Mouse (Mus musculus) R1 (cell line): Measurements from ENCODE around the gene Dppa5a.

Experiments
- DNase-seq: peaks from one replicate; pipeline ENCODE4 v3.0.0-alpha.2; 2018; ENCODE audit warnings: low read depth, low spot score

Dppa5a gene

DNA sequence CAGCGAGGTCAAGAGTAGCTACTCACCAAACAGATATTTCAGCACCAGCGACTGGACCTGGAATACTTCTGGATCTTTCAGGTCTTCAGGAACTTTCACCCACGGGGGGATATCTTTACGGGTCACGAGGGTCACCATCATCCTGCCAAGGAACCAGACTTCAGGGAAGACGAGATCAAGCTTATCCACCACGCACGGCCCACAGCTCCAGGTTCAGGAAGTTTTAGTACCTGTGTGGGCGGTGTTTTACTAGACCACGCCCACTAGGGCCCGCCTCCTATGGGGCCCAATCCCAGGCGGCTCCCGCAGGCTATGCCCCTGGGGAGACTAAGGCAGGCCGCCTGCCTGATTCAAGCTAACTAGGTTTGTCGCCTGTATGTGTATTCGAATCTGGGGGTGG lies at the start of gene Dppa5a:
Gene Dppa5a, minus strand, starts transcription at position 219 of the 400 bp plus-strand sequence.
- peak; percentile 95 for DNase-seq

DNA sequence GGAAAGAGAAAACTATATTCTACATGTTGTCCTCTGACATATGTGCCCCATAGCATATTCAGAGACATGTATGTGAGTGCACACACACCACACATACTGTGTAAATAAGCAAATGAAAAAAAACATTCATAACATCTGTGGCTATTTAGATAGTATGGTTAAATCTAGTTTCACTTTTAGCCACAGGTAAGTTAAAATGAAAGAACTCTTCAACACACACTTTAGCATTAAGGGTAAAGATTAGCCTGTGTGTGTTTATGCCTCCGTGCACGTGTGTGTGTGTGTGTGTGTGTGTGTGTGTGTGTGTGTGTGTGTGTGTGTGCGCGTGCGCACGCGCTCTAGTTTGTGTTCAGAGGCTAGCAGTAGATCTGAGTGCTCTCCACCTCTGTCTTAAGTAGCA lies 33.6 kb upstream of the Dppa5a start:
- DNase-seq: no peak

DNA sequence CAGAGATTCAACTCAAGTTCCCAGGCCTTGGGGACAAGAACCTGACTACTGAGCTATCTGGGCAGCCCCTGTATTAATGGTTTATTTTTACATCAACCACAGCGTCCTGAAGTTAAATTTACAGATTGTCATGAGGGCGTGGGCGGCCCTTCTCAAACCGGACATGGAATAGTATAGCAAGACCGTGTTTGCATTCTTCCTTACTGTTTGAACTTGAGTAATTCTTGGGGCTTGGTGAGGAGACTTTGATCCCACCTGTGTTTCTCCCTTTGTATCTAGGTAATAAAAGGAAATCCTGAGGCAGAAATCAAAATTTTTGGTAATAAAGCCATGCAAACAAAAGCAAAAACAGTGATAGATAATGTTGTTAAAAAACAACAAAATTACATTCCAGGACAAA lies 32.6 kb upstream of the Dppa5a start:
- no peak for DNase-seq

DNA sequence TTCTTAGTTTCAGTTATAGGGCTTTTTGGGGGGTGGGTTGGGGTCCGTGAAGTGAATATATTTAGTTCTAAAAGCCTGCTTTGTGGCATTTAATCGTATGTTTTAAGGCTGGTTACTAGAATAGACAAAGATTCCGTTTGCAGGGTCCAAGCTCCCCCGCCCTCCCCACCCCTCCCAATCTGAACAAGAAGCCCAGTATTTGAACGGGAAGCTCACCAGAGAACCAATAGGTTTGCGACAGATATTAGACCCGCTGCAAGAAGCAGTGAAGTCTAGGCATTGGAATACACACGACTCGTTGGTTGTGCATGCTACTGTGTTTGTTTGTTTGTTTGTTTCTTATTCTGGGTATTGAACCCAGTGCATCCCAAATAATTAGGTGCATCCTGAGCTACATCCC lies 28.5 kb upstream of the Dppa5a start:
- DNase-seq: no peak

DNA sequence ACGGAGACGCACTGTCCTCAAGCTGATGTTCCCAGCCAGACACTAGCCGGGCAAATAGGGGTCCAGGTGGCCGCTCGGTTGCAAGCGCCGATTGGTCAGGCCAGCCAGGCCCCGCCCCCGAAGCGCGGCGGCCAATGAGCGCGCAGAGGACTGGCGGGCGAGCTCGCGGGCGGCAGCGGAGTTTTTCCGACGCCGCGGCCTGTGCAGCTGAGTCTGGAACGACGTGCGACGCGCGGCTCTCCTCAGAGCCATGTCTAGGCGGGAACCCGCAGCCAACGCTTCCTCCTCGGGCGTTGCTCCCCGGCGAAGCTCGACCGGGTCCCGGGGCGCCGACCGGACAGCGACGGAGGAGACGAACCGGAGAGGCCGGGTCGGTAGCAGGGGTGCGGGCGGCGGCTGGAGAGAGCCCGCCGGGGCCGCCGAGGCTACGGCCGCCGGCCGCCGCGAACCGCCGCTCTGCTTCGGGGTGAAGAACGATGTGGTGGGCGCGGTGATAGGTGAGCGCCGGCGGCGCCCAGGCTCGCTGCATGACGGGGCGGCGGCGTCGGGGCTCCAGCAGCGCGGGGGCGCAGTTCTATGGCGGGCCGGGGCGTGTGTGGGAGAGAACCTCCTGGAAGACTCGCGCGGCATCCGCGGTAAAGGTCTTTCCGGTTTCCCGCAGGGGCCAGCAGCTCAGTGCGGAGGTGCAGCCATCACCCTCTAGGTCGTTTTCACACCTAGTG lies 27.8 kb upstream of the Dppa5a start, which contains the start of gene Ddx43:
Gene Ddx43, plus strand, starts transcription at position 148 of the 722 bp plus-strand sequence.
- DNase-seq: peak; percentile 91

DNA sequence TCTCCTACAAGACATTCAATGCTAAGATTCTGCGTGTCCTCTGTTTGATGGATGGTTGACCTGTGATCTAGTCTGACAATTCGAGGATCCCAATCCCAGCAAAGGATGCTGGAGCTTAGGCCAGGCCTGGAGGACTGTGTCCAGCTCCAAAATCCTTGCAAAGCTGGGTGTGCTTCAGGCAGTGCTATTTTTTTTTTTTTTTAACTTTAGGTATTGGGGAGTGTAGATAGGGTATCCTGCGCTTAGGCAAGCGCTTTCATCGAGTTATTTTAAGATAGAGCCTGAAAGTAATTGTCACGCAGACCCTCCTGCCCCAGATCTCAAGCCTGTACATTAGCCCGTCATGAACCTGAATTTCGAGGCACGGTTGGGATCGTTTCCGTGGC lies 27.3 kb upstream of the Dppa5a start:
- DNase-seq: no peak

DNA sequence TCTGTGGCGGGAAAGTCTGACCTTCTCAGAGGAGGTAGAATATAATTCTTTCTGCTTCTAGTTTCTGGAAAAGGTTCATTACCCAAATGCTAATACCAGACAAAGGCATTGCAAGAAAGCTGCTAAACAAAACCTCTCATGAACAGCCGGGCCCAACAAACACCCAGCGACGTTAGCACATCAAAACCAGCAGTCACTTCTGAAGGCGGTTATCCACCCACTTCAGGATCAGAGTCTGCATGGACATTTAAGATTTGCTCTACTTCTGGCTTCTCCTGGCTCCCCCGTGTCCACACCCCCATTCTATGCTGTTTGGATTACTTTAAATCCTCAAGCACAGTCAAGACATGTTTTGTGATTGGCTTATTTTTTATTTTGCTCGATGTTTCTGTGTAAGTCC lies 26.6 kb upstream of the Dppa5a start:
- DNase-seq: no peak

DNA sequence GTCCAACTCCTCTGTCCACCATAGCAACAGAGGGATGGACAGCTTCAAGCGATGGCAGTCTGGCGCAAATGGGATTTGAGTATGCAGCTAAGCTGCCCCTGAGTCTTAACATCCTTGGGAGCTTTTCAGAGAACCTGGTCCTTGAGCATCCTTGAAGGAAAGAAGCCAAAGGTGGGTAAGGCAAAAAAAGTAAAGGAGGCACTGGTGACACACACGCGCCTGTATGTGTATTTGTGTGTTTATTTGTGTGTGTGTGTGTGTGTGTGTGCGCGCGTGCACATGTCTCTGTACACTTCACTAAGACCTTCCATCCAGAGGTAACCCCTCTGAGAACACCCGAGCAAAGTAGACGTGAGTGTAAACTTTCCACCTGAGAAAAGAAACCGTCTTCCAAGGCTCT lies 25.8 kb upstream of the Dppa5a start:
- no peak for DNase-seq

DNA sequence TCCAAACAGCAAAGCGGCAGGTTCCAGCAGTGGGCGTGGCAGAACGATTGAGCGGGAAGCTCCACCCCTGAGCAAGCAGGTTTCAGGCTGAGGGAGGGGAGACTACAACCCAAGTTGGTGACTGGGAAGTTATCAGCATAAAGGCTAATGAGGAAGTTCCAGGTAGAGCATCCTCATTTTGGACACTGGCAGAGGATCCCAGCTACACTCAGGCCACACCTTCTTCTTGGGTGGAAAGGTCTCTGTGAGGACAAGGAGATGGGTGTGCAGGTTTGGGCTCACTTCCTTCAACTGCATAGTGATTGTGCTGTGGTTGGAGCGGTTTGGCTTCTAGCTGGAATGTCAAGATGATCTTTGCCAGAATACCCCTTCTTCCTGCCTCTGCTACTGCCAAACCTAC lies 22.0 kb upstream of the Dppa5a start:
- peak; percentile 68 for DNase-seq

DNA sequence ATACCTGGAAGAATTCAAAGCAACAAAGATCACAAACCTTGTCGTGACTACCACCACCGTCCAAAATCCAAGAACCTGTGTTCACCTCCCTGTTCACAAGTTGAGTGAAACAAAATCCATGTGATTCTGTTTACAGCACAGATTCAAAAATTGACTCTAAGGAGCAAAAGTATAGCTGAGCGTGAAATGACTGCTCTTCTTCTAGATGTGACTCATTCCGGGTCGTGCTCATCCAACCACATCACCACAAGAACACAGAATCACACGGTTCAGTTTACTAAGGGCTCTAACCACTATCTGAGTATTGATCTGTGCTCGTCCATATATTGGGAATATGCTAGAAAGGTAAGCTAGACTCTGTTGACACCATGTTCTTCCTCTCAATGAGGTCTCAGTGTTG lies 19.0 kb upstream of the Dppa5a start:
- no peak for DNase-seq

DNA sequence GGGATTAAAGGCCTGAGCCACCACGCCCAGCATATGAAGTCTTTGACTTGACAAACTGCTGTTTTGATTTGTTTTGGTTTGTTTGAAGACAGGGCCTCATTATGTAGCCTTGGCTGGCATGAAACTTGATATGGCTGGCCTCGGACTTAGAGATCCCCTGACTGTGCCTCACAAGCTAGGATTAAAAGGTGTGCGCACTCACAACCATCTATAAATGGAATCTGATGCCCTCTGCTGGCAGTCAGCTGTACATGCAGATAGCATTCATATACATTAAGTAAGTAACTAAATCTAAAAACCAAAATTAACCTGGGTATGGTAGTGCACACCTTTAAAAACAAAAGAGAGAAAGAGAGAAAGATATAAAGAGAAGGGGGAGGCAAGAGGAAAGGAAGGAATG lies 17.9 kb upstream of the Dppa5a start:
- DNase-seq: peak; percentile 89

DNA sequence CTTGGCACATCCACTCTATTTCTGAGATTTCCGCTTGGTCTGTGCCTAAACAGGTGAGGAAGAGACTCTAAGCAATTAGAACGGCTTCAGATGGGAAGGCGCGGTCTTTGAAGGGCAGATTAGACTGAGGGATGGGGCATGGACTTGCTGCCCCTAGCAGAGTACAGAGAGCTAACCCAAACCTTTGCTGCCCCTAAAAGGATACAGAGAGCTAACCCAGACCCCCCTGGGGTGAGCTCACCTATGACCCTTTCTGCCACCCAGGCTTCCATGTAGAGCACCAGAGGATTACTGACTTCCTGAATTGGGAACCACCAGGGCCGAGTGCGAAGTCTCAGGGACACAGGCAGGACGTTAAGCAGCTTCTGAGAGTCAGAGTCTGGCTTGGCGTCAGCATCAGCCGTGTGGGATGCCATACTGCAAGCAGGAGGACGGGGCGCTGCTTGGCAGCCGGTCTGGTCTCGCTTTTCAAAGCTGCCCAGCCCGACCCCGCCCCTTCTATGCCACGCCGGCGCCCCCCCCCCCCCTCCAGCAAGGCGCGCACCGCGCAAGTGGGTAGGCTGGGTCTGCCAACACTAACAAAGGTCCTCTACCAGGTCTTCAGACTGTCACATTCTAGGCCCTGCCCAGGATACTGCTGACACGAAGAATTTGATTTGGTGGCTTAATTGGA lies 10.3 kb upstream of the Dppa5a start, which contains the start of gene Ooep:
Gene Ooep, minus strand, starts transcription at position 613 of the 673 bp plus-strand sequence.
- peak; percentile 46 for DNase-seq

DNA sequence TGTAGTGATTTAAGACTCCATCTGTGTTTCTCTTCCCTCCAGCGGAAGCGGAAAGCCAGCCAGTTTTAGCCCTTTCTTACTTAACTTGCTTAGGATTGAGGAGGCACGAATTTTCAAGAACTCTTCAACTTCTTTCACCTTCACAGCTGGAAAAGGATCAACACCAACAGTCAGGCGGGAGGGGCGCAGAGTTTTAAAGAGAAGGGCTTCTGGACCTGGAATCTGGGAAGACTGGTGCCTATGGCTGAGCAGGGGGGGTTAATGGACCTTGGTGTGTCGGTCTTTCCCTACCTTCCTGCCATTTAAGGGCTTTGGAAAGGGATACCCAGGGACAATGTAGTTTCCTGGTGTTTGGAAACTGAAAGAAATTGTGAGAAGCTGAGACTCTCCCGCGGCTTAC lies 9.6 kb upstream of the Dppa5a start:
- peak; percentile 83 for DNase-seq

DNA sequence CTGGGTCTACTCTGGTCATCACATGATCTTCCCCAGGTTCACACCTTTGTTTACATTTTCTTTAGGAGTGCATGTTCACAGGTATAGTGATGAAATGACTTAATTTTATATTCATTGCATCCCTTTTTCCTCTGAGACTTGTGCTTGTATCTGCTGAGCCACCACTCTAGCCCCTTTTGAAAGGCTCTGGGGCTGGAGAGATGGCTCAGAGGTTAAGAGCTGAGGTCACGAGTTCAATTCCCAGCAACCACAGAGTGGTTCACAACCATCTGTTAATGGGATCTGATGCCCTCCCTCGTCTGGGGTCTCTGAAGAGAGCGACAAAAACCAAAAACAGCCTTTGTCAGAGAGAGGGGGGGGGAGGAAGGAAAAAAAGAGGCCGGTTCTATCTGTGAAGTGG lies 7.5 kb upstream of the Dppa5a start:
- DNase-seq: peak; percentile 76

DNA sequence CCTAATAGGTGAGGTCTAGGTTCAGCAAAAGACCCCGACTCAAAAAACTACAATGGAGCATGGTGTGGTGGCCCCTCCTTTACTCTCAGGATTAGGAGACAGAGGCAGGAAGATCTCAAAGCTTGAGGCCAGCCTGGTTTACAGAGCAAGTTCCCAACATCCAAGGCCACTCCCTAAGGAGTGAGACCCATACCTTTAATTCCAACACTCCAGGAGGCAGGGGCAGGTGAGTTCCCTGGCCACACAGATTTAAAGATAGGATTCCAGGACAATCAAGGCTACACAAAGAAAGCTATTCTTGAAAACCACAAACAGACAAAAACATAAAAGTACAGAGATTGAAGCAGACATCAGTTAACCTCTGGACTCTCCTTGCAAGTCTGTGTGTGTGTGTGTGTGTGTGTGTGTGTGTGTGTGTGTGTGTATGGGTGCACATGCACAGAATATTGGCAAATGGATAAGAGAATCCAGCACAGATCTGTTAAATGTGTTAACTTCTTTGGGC lies 7.0 kb upstream of the Dppa5a start:
- DNase-seq: peak; percentile 99

DNA sequence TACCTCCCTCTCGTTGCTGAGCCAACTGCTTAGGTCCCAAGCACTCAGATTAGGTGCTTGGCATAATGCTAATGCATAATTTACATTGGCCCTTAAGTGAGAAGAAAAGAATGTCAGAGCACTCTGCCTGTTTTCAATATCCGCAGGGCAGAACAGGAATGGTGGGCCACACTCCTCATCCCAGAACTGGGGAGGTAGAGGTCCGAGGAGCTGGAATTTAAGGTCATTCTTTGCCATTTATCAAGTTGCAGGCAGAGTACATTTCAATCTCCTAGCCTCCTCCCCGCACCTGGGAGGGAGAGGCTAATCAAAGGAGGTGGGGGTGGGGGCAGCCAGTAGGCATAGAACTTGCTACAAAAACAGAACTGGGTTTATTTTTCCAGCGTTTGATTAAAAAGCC lies 6.4 kb upstream of the Dppa5a start:
- peak; percentile 92 for DNase-seq

DNA sequence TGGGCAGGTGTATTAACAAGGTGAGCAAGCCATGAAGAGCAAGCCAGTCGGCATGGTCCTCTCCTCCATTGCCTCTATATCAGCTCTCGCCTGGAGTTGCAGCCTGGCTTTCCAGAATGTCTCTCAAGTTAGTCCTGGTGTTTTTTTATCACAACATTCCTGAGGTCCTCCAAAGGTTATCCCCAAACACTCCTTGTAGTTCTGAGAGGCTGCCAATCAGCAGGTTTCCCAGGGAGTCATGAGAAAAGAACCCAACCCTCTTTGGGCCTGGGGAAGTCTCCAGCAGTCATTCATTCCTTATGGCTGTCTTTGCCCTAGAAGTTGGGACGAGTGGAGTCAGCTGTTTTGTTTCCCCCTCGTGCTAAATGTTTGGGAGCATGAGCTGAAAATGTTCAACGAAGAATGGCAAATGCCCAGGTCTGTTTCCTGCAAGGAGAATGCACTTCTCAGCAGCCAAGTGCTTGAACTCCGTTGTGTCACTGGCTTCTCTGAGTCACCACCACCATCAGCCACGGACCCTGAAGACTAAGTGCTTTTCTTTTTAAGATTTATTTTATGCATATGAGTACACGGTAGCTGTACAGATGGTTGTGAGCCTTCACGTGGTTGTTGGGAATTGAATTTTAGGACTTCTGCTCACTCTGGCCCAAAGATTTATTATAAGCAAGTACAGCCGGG lies 5.0 kb upstream of the Dppa5a start:
- peak; percentile 89 for DNase-seq

DNA sequence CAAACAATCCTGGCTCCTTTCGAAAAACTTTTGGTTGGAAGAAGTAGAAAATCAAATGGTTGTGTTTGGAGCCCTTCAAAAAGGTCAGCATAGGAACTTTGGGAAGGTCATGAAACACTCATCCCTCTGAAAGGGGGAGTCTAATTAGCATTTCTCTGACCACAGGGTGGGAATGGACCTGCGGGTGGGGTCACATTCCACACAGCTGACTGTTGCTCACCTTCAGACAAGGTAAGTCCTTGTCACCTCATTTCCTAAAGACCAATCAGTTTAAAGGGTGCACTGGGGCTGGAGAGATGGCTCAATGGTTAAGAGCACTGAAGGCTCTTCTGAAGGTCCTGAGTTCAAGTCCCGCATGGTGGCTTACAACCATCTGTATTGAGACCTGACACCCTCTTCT lies 3.5 kb upstream of the Dppa5a start:
- DNase-seq: peak; percentile 86

DNA sequence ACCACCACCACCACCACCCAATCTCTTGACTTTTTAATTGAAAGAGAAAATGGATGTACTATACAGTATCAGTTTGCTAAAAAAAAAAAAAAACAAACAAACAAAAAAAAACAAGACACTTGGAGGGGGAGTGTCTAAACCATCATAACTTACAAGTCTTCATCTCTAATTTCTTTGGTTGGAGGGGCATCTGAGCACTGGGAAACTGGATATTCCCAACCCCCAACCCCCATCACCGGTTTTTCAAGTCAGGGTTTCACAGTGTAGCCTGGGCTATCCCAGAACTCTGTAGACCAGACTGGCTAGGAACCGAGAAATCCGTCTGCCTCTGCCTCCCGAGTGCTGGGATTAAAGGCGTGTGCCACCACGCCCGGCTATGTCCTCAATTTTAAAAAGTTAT lies 1.8 kb upstream of the Dppa5a start:
- DNase-seq: peak; percentile 71

DNA sequence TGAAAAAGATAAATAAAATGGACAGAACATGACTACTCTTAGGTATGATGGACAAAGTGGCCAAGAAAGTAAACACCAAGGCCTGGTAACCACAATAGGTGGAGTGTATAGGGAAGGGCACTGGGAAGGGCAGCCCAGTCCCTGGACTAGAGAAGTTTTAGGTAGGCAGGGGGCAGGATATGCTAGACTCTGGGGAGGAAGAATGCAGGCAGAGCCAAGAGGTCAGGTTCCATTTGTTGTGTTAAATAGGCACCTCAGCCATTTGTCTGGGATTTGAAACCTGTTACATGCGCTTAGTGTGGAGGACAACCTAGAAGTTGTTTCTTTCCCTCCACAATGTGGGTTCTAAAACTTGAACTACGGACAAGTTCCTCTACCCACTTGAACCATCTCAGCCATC lies 1.4 kb upstream of the Dppa5a start:
- peak; percentile 96 for DNase-seq

DNA sequence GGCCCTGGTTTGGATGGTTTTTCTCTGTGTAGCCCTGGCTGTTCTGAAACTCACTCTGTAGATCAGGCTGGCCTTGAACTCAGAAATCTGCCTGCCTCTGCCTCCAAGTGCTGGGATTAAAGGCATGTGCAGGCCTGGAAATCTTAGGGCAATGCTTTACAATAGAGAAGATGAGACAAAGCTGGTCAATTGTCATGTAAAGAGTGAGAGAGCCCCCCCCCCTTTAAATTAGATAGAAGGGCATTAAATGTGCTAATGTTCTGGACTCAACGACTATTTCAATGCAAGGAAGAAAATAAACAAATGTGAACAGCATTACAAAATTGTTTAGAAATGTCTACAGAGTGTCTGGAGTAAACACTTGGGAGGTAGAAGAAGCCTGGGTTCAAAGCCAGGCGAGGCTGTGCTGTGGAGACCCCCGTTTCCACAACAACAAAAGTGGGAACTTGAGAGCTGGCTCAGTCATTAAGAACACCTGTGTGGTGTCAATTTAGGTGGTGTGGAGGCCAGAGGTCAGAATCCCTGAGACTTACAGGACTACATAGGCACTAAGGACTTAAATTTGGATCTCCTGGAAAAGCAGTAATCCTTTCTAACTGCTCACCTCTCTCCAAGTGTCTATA lies 805 bp upstream of the Dppa5a start:
- peak; percentile 87 for DNase-seq
